Mouse (Mus musculus) G1E (cell line): ENCODE measurements at regions not wholly inside any gene's neighbourhood (a gene's known extent, or its start where the extent isn't known, plus 50 kb on each side); places are given as distances from the start of the nearest gene placed in this dataset.

ENCODE experiments used
- ATAC-seq: 2 replicates; pipeline ENCODE4 v1.8.0; 2016; ENCODE audit warnings: mild to moderate bottlenecking; ENCODE audit not compliant: insufficient number of reproducible peaks, poor library complexity, low FRiP score, severe bottlenecking; ENCODE audit errors: extremely low read depth
- DNase-seq: peaks from one replicate; pipeline ENCODE4 v3.0.0; 2012; ENCODE audit warnings: low spot score
- H3K27me3 ChIP-seq: 2 replicates; pipeline ENCODE4 v1.6.1; 2012; ENCODE audit warnings: mild to moderate bottlenecking, low read length, inconsistent platforms; ENCODE audit not compliant: insufficient read depth
- H3K36me3 ChIP-seq: replicated peaks from 2 replicates; pipeline ENCODE3; 2012; ENCODE audit warnings: mild to moderate bottlenecking, inconsistent platforms
- H3K4me1 ChIP-seq: 2 replicates; pipeline ENCODE4 v1.6.1; 2012; ENCODE audit warnings: low read depth, low read length, inconsistent platforms, mixed read lengths; ENCODE audit not compliant: insufficient read depth
- H3K4me3 ChIP-seq: 2 replicates; pipeline ENCODE4 v1.5.1; 2012; ENCODE audit warnings: low read depth, mild to moderate bottlenecking, inconsistent platforms, low read length, moderate library complexity, mixed read lengths
- H3K9me3 ChIP-seq: replicated peaks from 2 replicates; pipeline ENCODE4 v1.6.1; 2012; ENCODE audit warnings: inconsistent platforms
- CTCF ChIP-seq: IDR thresholded peaks from 2 replicates; pipeline ENCODE4 v1.5.1; 2012; ENCODE audit warnings: low read depth, low read length, inconsistent platforms, mixed read lengths
- GATA1 ChIP-seq: IDR thresholded peaks from 2 replicates; pipeline ENCODE4 v1.6.1; 2012; ENCODE audit warnings: borderline replicate concordance, low read length, inconsistent platforms, mixed read lengths
- GATA2 ChIP-seq: IDR thresholded peaks from 2 replicates; pipeline ENCODE4 v1.6.1; 2012; ENCODE audit warnings: low read depth, low read length, inconsistent platforms, borderline replicate concordance
- POLR2AphosphoS5 ChIP-seq: IDR thresholded peaks from 2 replicates; pipeline ENCODE4 v1.6.1; 2012; ENCODE audit warnings: low read depth, low read length, inconsistent platforms; ENCODE audit not compliant: insufficient replicate concordance
- TAL1 ChIP-seq: conservative IDR thresholded peaks from 2 replicates; pipeline ENCODE4 v1.6.1; 2012; ENCODE audit warnings: low read depth, low read length, inconsistent platforms, mixed read lengths

- Histone ChIP-seq H3K4me1 (no peaks in the 10 kb centered on the region), H3K36me3 (no peaks in the 10 kb centered on the region), H3K4me3 (no peak overlapping the region), H3K9me3 (no peaks in the 10 kb centered on the region), H3K27me3 (peaks cover 10% of the 10 kb centered on the region)
- TF ChIP-seq GATA2 (no peak), GATA1 (no peak), CTCF (no peak), POLR2AphosphoS5 (no peak)
- DNase-seq (no peak), ATAC-seq (no peak)
Observed at GRCm38 (mm10) chr13:107167856-107168598, 146.1 kb upstream of the Kif2a start.

GRCm38 (mm10) chr13:107151548-107151947 lies 129.6 kb upstream of the Kif2a start:
- H3K9me3 ChIP-seq: no peaks in the 10 kb centered on the region
- no peaks in the 10 kb centered on the region for H3K36me3 ChIP-seq
- H3K27me3 ChIP-seq: 0 out of 2 replicates have a peak, but pooled peaks cover 2% of the 10 kb centered on the region
- TF ChIP-seq TAL1 (no peak), GATA2 (no peak), GATA1 (no peak), CTCF (no peak), POLR2AphosphoS5 (no peak)
- ATAC-seq (no peak), DNase-seq (no peak)
- no peak overlapping the region for H3K4me3 ChIP-seq
- H3K4me1 ChIP-seq: no peaks in the 10 kb centered on the region

- no peak for DNase-seq
- H3K4me1 ChIP-seq: no peaks in the 10 kb centered on the region
- ATAC-seq: no peak
- H3K9me3 ChIP-seq: no peaks in the 10 kb centered on the region
- TF ChIP-seq POLR2AphosphoS5 (no peak), TAL1 (no peak), CTCF (no peak)
- H3K4me3 ChIP-seq: no peak overlapping the region
- H3K36me3 ChIP-seq: no peaks in the 10 kb centered on the region
- peaks cover 6% of the 10 kb centered on the region for H3K27me3 ChIP-seq
Observed at GRCm38 (mm10) chr13:107141209-107141608, 119.3 kb upstream of the Kif2a start.

DNA sequence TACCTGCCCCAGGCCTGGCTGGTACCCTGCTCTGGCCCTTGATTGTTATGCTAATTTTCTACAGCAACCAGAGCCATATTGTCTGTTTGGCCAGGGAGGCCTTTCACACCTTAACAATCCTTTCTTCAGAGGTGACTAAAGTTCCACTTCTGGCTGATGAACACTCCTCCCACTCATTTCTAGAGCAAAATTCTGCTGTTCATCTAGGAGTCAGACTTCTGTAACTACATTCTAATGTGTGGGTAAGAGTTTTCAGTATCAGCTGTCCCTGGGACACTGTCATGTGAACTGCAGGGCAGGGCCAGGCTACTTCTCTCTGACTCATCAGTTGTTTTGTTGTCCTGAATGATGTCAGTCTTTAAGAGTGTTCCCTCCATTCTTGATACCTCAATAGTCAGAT lies 112.2 kb upstream of the Kif2a start:
- DNase-seq (no peak), ATAC-seq (no peak)
- H3K27me3 ChIP-seq: peaks cover 20% of the 10 kb centered on the region

GRCm38 (mm10) chr13:107126636-107127035 lies 104.7 kb upstream of the Kif2a start:
- no peak for TF ChIP-seq POLR2AphosphoS5
- TF ChIP-seq GATA2: no peak
- TF ChIP-seq TAL1: no peak
- no peak for TF ChIP-seq CTCF
- no peak for TF ChIP-seq GATA1
- ATAC-seq (no peak), DNase-seq (no peak)
- no peaks in the 10 kb centered on the region for H3K36me3 ChIP-seq
- H3K27me3 ChIP-seq: peaks cover 19% of the 10 kb centered on the region
- H3K9me3 ChIP-seq: no peaks in the 10 kb centered on the region
- H3K4me1 ChIP-seq: no peaks in the 10 kb centered on the region
- no peak overlapping the region for H3K4me3 ChIP-seq

More for the DNA sequence above, 112.2 kb upstream of the Kif2a start:
- no peaks in the 10 kb centered on the region for H3K36me3 ChIP-seq
- no peak for TF ChIP-seq POLR2AphosphoS5
- no peak for TF ChIP-seq TAL1
- no peak for TF ChIP-seq GATA2
- no peak for TF ChIP-seq CTCF
- no peak for TF ChIP-seq GATA1
- H3K4me3 ChIP-seq: no peak overlapping the region
- H3K9me3 ChIP-seq: no peaks in the 10 kb centered on the region
- no peaks in the 10 kb centered on the region for H3K4me1 ChIP-seq

DNA sequence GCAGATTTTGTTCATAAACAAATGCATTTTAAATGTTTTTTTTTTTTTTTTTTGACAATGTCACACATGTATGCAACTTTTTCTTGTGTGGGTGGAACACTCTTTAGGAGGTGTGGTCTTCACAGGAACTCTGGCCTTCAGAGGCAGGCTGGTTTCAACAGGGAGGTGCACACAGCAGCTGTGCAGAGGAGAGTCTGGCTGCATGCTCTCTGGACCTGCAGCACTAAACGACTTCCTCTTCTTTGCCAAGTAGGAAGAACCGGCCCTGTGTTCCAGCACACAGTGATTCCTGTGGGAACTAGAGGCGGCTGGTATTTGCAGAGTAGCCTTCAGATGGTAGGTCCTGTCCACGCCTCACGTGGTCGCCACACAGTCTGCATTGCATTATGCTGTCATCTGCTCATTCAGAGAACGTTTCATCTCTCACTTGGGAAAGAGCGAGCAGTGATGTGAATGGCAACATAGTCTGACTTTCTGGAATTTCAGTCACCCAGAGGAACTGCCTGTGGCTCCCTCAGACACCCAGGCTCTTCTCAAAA lies 102.3 kb upstream of the Kif2a start:
- DNase-seq: no peak
- ATAC-seq: no peak

More for the DNA sequence above, 102.3 kb upstream of the Kif2a start:
- Histone ChIP-seq H3K9me3 (no peaks in the 10 kb centered on the region), H3K36me3 (no peaks in the 10 kb centered on the region), H3K4me1 (no peaks in the 10 kb centered on the region), H3K27me3 (peaks cover 17% of the 10 kb centered on the region), H3K4me3 (no peak overlapping the region)
- TF ChIP-seq GATA1 (no peak), POLR2AphosphoS5 (no peak), GATA2 (no peak), CTCF (no peak), TAL1 (no peak)
